In genomic region chr4:133138971-133139370, GRCm38 (mm10) we compare ENCODE assay signal across 16 mouse cellular contexts. TPM values are rescaled to one million over a fixed set of nuclear protein-coding genes. Genes with fewer than 3 reads are reported as not detected.
DNase-seq lines count a peak whose midpoint lies in the region; ATAC-seq and TF ChIP-seq lines count a peak whose summit lies in the region.
"Had no signal": no experiment of that assay in that cellular context is flagged by ENCODE, and none has a peak within 500 bp of the region (broad histone marks: within the 10 kb centered on the region; RNA-seq: fewer than 3 reads in every experiment).

No protein-coding gene starts in this region.

- H3K27ac ChIP-seq in gastrocnemius, adult 2 months = peak overlapping the region; percentile 43; the same call in 1 of the 2 replicates
- H3K27ac ChIP-seq in liver, adult 2 months (replicated peaks; ENCODE audit: insufficient read depth, low read depth, low read length) = peak overlapping the region; percentile 23
- H3K27ac ChIP-seq: embryonic facial prominence, embryonic 13.5 days; forebrain, embryonic 10.5 days; heart, adult 2 months; hindbrain, embryonic 13.5 days had no signal

- no peak overlapping the region for H3K4me3 ChIP-seq in gastrocnemius, adult 2 months
- no peak overlapping the region for H3K4me3 ChIP-seq in liver, adult 2 months (ENCODE audit: insufficient read depth, low read depth, low read length)
- H3K4me3 ChIP-seq: embryonic facial prominence, embryonic 13.5 days; forebrain, embryonic 10.5 days; heart, adult 2 months; hindbrain, embryonic 13.5 days had no signal

- 79% methylated on average over 4 of the region's 4 CpGs for WGBS in liver, adult 2 months

- intact Hi-C loops in gastrocnemius, adult 2 months (cut with DNase I) = no loop called here

- TF ChIP-seq CTCF in gastrocnemius, adult 2 months (IDR thresholded peaks at IDR 0.05) = no peak
- TF ChIP-seq CTCF in liver, adult 2 months (IDR thresholded peaks at IDR 0.05; ENCODE audit: low read depth, low read length) = no peak

- H3K36me3 ChIP-seq in liver, adult 2 months (ENCODE audit: control insufficient read depth, insufficient read depth, low read length) = peaks cover 5% of the 10 kb centered on the region

- peak; percentile 43 for ATAC-seq in inflammation-experienced regulatory T-cells, adult 6 months
- ATAC-seq in frontal cortex, adult (ENCODE audit: low TSS enrichment) = no peak

- peaks cover 52% of the 10 kb centered on the region for H3K79me2 ChIP-seq in liver, adult 2 months (ENCODE audit: control insufficient read depth, insufficient read depth, low read length)

- H3K9ac ChIP-seq in liver, adult 2 months (ENCODE audit: low read depth, low read length) = no peak overlapping the region
- H3K9ac ChIP-seq: embryonic facial prominence, embryonic 13.5 days; hindbrain, embryonic 13.5 days had no signal

- H3K4me1 ChIP-seq in liver, adult 2 months (ENCODE audit: control insufficient read depth, insufficient read depth, low read length) = peaks cover 7% of the 10 kb centered on the region
- H3K4me1 ChIP-seq: forebrain, embryonic 10.5 days; hindbrain, embryonic 13.5 days had no signal

- no peak for TF ChIP-seq POLR2A in liver, adult 2 months (IDR thresholded peaks at IDR 0.05; ENCODE audit: extremely low read depth, insufficient read depth, low read length)

- no peaks in the 10 kb centered on the region for H3K27me3 ChIP-seq in liver, adult 2 months (ENCODE audit: control insufficient read depth, insufficient read depth, low read length)
- H3K27me3 ChIP-seq: embryonic facial prominence, embryonic 13.5 days; hindbrain, embryonic 13.5 days had no signal

- no peak for DNase-seq in gastrocnemius, adult 2 months
- DNase-seq in gastrocnemius, postnatal 25 days = no peak
- no peak for DNase-seq in liver, adult 2 months (ENCODE audit: extremely low read depth, low read depth, low spot score)
- no peak for DNase-seq in liver
- DNase-seq in B cell, adult 2 months = peak; percentile 35 to 39
- DNase-seq in cerebellum, adult 11 months = no peak
- DNase-seq: adrenal gland, adult 2 months; kidney, adult 18-20 months; right cerebral cortex, adult 18-20 months; thymus, adult 2 months had no signal

RNA-seq across cellular contexts. Expression of gene Wasf2, which starts 8.7 kb away (rescaled TPM):
- total RNA-seq in gastrocnemius, adult 2 months (2021) = 10 to 100 TPM; 34.9 to 35.6 TPM
- 10 to 100 TPM; 33.8 to 39.7 TPM for total RNA-seq in gastrocnemius, postnatal 25 days (2021)
- total RNA-seq in liver, adult 2 months (2014; rRNA removed) = 6.0 and 10.7 TPM in 2 replicates
- 12.3 and 17.0 TPM in 2 replicates for polyA plus RNA-seq in liver, adult 2 months (2012; rRNA removed)
- 100 to 1,000 TPM in 1 of 3 experiments, 10 to 100 TPM in 2; 70.4 to 110 (median 79.7) TPM for polyA plus RNA-seq in inflammation-experienced regulatory T-cells, adult 6 months (2017; shearing (Covaris generic))

Comparison
In these comparisons a context has a peak if more than half of its experiments do, and no peak if none do; other contexts are left out.
1. DNase-seq: peak in B cell, adult 2 months (2 of 2); none in gastrocnemius, adult 2 months (single experiment), gastrocnemius, postnatal 25 days (single experiment), liver, adult 2 months (single experiment), liver (single experiment) and cerebellum, adult 11 months (single experiment).